Mouse (Mus musculus) liver, embryonic 14.5 days (tissue): ENCODE measurements around the gene Zg16.

ENCODE experiments used
- CTCF ChIP-seq: IDR thresholded peaks from 2 replicates; pipeline ENCODE4 v1.5.1; 2016; ENCODE audit warnings: antibody characterized with exemption, low read depth, control low read depth
- EP300 ChIP-seq: IDR thresholded peaks from 2 replicates; pipeline ENCODE4 v1.6.1; 2016; ENCODE audit warnings: antibody characterized with exemption, low read depth

DNA sequence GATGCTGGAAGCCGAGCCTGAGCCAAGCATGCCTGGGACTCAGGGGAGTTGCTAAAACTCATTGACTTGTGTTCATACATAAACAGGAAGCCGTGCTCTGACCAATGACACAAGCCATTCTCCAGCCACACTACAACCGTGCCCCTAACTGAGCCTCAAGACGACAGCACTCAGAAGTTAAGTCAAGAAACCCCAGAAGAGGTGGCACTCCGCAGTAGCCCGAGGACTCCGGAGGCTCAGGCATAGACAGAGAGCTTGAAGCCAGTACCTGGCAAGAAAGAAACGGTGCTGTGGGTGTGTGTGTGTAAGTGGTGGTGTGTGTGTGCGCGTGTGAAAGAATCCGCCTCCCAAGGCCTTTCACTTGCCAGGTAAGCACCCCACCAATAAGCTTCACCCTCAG is 27.8 kb upstream of the Zg16 start:
- no peak for TF ChIP-seq CTCF
- no peak for TF ChIP-seq EP300
